Mouse (Mus musculus) CH12.LX (cell line): ENCODE data around the gene Ldha. TPM values are rescaled to one million over a fixed set of nuclear protein-coding genes. Genes with fewer than 3 reads are reported as not detected.

Experiments used
- DNase-seq: peaks from one replicate; pipeline ENCODE4 v3.0.0-alpha.2; 2013; ENCODE audit errors: extremely low read depth
- H3K27ac ChIP-seq: 2 replicates; pipeline ENCODE4 v1.5.1; 2012; ENCODE audit warnings: low read depth, mild to moderate bottlenecking, control low read depth, moderate library complexity; ENCODE audit not compliant: insufficient read depth
- H3K27me3 ChIP-seq: replicated peaks from 2 replicates; pipeline ENCODE3; 2012; ENCODE audit warnings: inconsistent platforms
- H3K36me3 ChIP-seq, 2 experiments: replicated peaks in 1 of 2; 2 replicates each; pipeline versions ENCODE3 to v1.6.1; 2012; ENCODE audit warnings: inconsistent platforms in 1 of 2, low read length in 1 of 2, mild to moderate bottlenecking in 1 of 2, mixed read lengths in 1 of 2, moderate library complexity in 1 of 2; ENCODE audit not compliant: control insufficient read depth in 1 of 2, insufficient read depth in 1 of 2
- H3K4me1 ChIP-seq, 2 experiments: 2 replicates each; pipeline ENCODE4 v1.6.1; 2012; ENCODE audit warnings: inconsistent platforms in 1 of 2, moderate library complexity in 1 of 2; ENCODE audit not compliant: insufficient read depth in 2 of 2, control insufficient read depth in 1 of 2
- H3K4me2 ChIP-seq: 2 replicates; pipeline ENCODE4 v1.6.1; 2012; ENCODE audit warnings: low read depth, mild to moderate bottlenecking, control low read depth; ENCODE audit not compliant: poor library complexity, insufficient read depth, severe bottlenecking
- H3K4me3 ChIP-seq, 3 experiments: fragments of 150-350 bp in 1 of 3; sonication (generic) in 1 of 3; replicated peaks in 1 of 3; 2 replicates each; pipeline versions ENCODE3 to v1.5.1; 2011 to 2012; ENCODE audit warnings: low read depth in 2 of 3, low read length in 2 of 3, mild to moderate bottlenecking in 2 of 3, moderate library complexity in 2 of 3, control low read depth in 1 of 3, improper control_type of control experiment in 1 of 3, inconsistent platforms in 1 of 3, mixed read lengths in 1 of 3; ENCODE audit not compliant: poor library complexity in 1 of 3
- H3K79me2 ChIP-seq: replicated peaks from 2 replicates; pipeline ENCODE4 v1.6.1; 2012; ENCODE audit warnings: mild to moderate bottlenecking, moderate library complexity; ENCODE audit not compliant: control insufficient read depth, poor library complexity, insufficient read depth, severe bottlenecking; ENCODE audit errors: extremely low read depth
- H3K9ac ChIP-seq: 2 replicates; pipeline ENCODE4 v1.6.1; 2012; ENCODE audit warnings: low read depth, mild to moderate bottlenecking, control low read depth, moderate library complexity; ENCODE audit not compliant: insufficient read depth
- H3K9me3 ChIP-seq: replicated peaks from 2 replicates; pipeline ENCODE3; 2012; ENCODE audit warnings: low read length, inconsistent platforms, mixed read lengths
- CTCF ChIP-seq, 2 experiments: IDR thresholded peaks in 1 of 2; conservative IDR thresholded peaks in 1 of 2; 2 replicates each; pipeline ENCODE4 v1.5.1; 2011 to 2012; ENCODE audit warnings: low read depth in 2 of 2, low read length in 2 of 2, improper control_type of control experiment in 1 of 2, inconsistent platforms in 1 of 2, mild to moderate bottlenecking in 1 of 2, moderate library complexity in 1 of 2
- EP300 ChIP-seq: IDR thresholded peaks from 2 replicates; pipeline ENCODE4 v1.6.1; 2011; ENCODE audit warnings: low read length, improper control_type of control experiment
- ETS1 ChIP-seq: conservative IDR thresholded peaks from 2 replicates; pipeline ENCODE4 v1.6.1; 2012; ENCODE audit warnings: low read depth, mild to moderate bottlenecking, inconsistent platforms, low read length, improper control_type of control experiment, moderate library complexity
- JUN ChIP-seq: IDR thresholded peaks from 2 replicates; pipeline ENCODE4 v1.6.1; 2011; ENCODE audit warnings: low read depth, mild to moderate bottlenecking, low read length, improper control_type of control experiment, moderate library complexity; ENCODE audit not compliant: insufficient read depth
- JUND ChIP-seq: conservative IDR thresholded peaks from 2 replicates; pipeline ENCODE4 v1.6.1; 2011; ENCODE audit warnings: low read depth, low read length, improper control_type of control experiment
- KAT2A ChIP-seq: IDR thresholded peaks from 2 replicates; pipeline ENCODE4 v1.6.1; 2012; ENCODE audit warnings: low read length, improper control_type of control experiment, inconsistent platforms; ENCODE audit not compliant: insufficient replicate concordance
- MAX ChIP-seq: IDR thresholded peaks from 2 replicates; pipeline ENCODE4 v1.6.1; 2011; ENCODE audit warnings: low read length, improper control_type of control experiment
- MAZ ChIP-seq: IDR thresholded peaks from 2 replicates; pipeline ENCODE4 v1.6.1; 2012; ENCODE audit warnings: low read depth, mild to moderate bottlenecking, inconsistent platforms, low read length, improper control_type of control experiment, moderate library complexity
- NELFE ChIP-seq: IDR thresholded peaks from 2 replicates; pipeline ENCODE4 v1.6.1; 2011; ENCODE audit warnings: low read depth, low read length, improper control_type of control experiment
- NRF1 ChIP-seq: IDR thresholded peaks from 2 replicates; pipeline ENCODE4 v1.6.1; 2014; ENCODE audit warnings: low read depth, mild to moderate bottlenecking, inconsistent platforms, low read length, improper control_type of control experiment, moderate library complexity
- PAX5 ChIP-seq: IDR thresholded peaks from 2 replicates; pipeline ENCODE4 v1.6.1; 2012; ENCODE audit warnings: low read length, inconsistent platforms, mixed read lengths
- RAD21 ChIP-seq: IDR thresholded peaks from 2 replicates; pipeline ENCODE4 v1.6.1; 2011; ENCODE audit warnings: low read depth, mild to moderate bottlenecking, low read length, improper control_type of control experiment, moderate library complexity
- SMC3 ChIP-seq: IDR thresholded peaks from 2 replicates; pipeline ENCODE4 v1.6.1; 2011; ENCODE audit warnings: low read depth, low read length, improper control_type of control experiment
- TCF12 ChIP-seq: IDR thresholded peaks from 2 replicates; pipeline ENCODE4 v1.6.1; 2014; ENCODE audit warnings: low read depth, mild to moderate bottlenecking, inconsistent platforms, low read length, improper control_type of control experiment
- UBTF ChIP-seq: IDR thresholded peaks from 2 replicates; pipeline ENCODE4 v1.6.1; 2012; ENCODE audit warnings: low read depth, mild to moderate bottlenecking, inconsistent platforms, low read length, improper control_type of control experiment, moderate library complexity
- USF1 ChIP-seq: IDR thresholded peaks from 2 replicates; pipeline ENCODE4 v1.6.1; 2014; ENCODE audit warnings: low read depth, mild to moderate bottlenecking, inconsistent platforms, low read length, improper control_type of control experiment
- USF2 ChIP-seq: conservative IDR thresholded peaks from 2 replicates; pipeline ENCODE4 v1.6.1; 2011; ENCODE audit warnings: low read depth, low read length, improper control_type of control experiment
- ZKSCAN1 ChIP-seq: IDR thresholded peaks from 2 replicates; pipeline ENCODE4 v1.6.1; 2012; ENCODE audit warnings: low read depth, inconsistent platforms, low read length, improper control_type of control experiment, borderline replicate concordance
- ZMIZ1 ChIP-seq: IDR thresholded peaks from 2 replicates; pipeline ENCODE4 v1.6.1; 2012; ENCODE audit warnings: low read depth, mild to moderate bottlenecking, inconsistent platforms, low read length, improper control_type of control experiment
- dilution Hi-C: fragments of 300-500 bp; cut with MboI; formaldehyde crosslinking; loops from 2 replicates; pipeline ENCODE4 v1.14.3; 2020; ENCODE audit warnings: low sequenced_read_pairs; ENCODE audit not compliant: extremely low pct_unique_long_range_greater_than_20kb, extremely low pct_ligation_motif_present
- in situ Hi-C: fragments of 300-500 bp; cut with MboI; formaldehyde crosslinking; loops from 3 replicates; pipeline ENCODE4 v1.14.3; 2019; ENCODE audit warnings: low sequenced_read_pairs, low pct_ligation_motif_present, low pct_unique_long_range_greater_than_20kb, mixed read lengths
- polyA plus RNA-seq: library from polyadenylated mRNA; unstranded; fragments of >175 nt; gene quantifications from 2 replicates; pipeline ENCODE4 v1.2.1, GENCODE M21; 2012; ENCODE audit warnings: low read depth; ENCODE audit not compliant: insufficient read length
- total RNA-seq, 2 experiments: library from RNA; depleted of rRNA; stranded (reverse); fragments of 300-350 nt in 1 of 2; fragments of >200 nt in 1 of 2; gene quantifications; 2 replicates each; pipeline ENCODE4 v1.2.3; 2012 to 2014

Ldha gene
- total and polyA plus RNA-seq, 3 experiments, result 970 to 1,555 (median 1,199) TPM

GRCm38 (mm10) chr7:46840326-46840725, 949 bp upstream of the Ldha start:
- dilution Hi-C loops, result no loop called here
- TF ChIP-seq ZKSCAN1 (no peak), SMC3 (no peak), NELFE (no peak), ETS1 (no peak), TCF12 (no peak), MAZ (no peak), EP300 (no peak), RAD21 (no peak), JUN (no peak), PAX5 (no peak), NRF1 (no peak), CTCF (conservative IDR thresholded peaks at IDR 0.05 in 1 of 2, IDR thresholded peaks at IDR 0.05 in 1 of 2; ENCODE audit: low read depth in 2 of 2, low read length in 2 of 2) (no peak), JUND (no peak), USF2 (no peak), MAX (no peak), USF1 (no peak)

GRCm38 (mm10) chr7:46842278-46842677, 1.0 kb downstream of the Ldha start:
- H3K27me3 ChIP-seq, result no peaks in the 10 kb centered on the region
- H3K4me1 ChIP-seq, result peaks cover 5 to 28% of the 10 kb centered on the region in 2 experiments; a peak in 3 of 4 replicates
- H3K9me3 ChIP-seq, result no peaks in the 10 kb centered on the region
- H3K9ac ChIP-seq, result no peak overlapping the region
- dilution Hi-C loops (no loop called here), in situ Hi-C loops (no loop called here)
- no peak for DNase-seq
- no peak overlapping the region for H3K27ac ChIP-seq
- H3K36me3 ChIP-seq, result peaks cover 0 to 7% of the 10 kb centered on the region in 2 experiments
- H3K4me2 ChIP-seq, result no peak overlapping the region
- no peak overlapping the region for H3K4me3 ChIP-seq
- no peak for TF ChIP-seq ZMIZ1
- TF ChIP-seq UBTF, result no peak
- TF ChIP-seq KAT2A, result no peak
- TF ChIP-seq, all 38 proteins: peak for 0
- peaks cover 14% of the 10 kb centered on the region for H3K79me2 ChIP-seq

More at GRCm38 (mm10) chr7:46840326-46840725, 949 bp upstream of the Ldha start:
- in situ Hi-C loops, result no loop called here
- no peaks in the 10 kb centered on the region for H3K79me2 ChIP-seq
- no peak overlapping the region for H3K27ac ChIP-seq
- peaks cover 0 to 4% of the 10 kb centered on the region in 2 experiments for H3K36me3 ChIP-seq
- H3K4me1 ChIP-seq, result peaks cover 5 to 29% of the 10 kb centered on the region in 2 experiments; a peak in 3 of 4 replicates
- no peak overlapping the region for H3K9ac ChIP-seq
- H3K4me3 ChIP-seq, result no peak overlapping the region
- H3K9me3 ChIP-seq, result no peaks in the 10 kb centered on the region
- H3K4me2 ChIP-seq, result no peak overlapping the region
- no peak for DNase-seq
- H3K27me3 ChIP-seq, result no peaks in the 10 kb centered on the region
